Mouse (Mus musculus): ENCODE measurements around the gene Slc25a34. TPM values are rescaled to one million over a fixed set of nuclear protein-coding genes. Genes with fewer than 3 reads are reported as not detected.

The Slc25a34 gene
- polyA plus RNA-seq, 1 experiment: 25.3 TPM

GRCm38 (mm10) chr4:141635991-141636390 lies 12.4 kb upstream of the Slc25a34 start:
- no peak for TF ChIP-seq POLR2A (IDR thresholded peaks at IDR 0.05; ENCODE audit: low read depth, low read length)
- no peak for TF ChIP-seq CTCF (IDR thresholded peaks at IDR 0.05; ENCODE audit: extremely low read depth, insufficient read length, insufficient replicate concordance, low read depth, low read length)
- no peak overlapping the region for H3K27ac ChIP-seq (ENCODE audit: insufficient read depth, low read depth, low read length)
- H3K4me1 ChIP-seq (ENCODE audit: control insufficient read depth, insufficient read depth, insufficient read length, low read length): no peaks in the 10 kb centered on the region
- H3K27me3 ChIP-seq (ENCODE audit: control insufficient read depth, insufficient read depth, low read length): no peaks in the 10 kb centered on the region
- 90% methylated on average over 9 of the region's 9 CpGs for WGBS
- no peak overlapping the region for H3K4me3 ChIP-seq (ENCODE audit: low read depth, low read length)
- H3K36me3 ChIP-seq (ENCODE audit: control insufficient read depth, insufficient read depth, low read length): peaks cover 31% of the 10 kb centered on the region

GRCm38 (mm10) chr4:141632111-141632873 lies 8.7 kb upstream of the Slc25a34 start:
- peaks cover 39% of the 10 kb centered on the region for H3K36me3 ChIP-seq (ENCODE audit: control insufficient read depth, insufficient read depth, low read length)
- WGBS: 90% methylated on average over 21 of the region's 21 CpGs
- H3K4me1 ChIP-seq (ENCODE audit: control insufficient read depth, insufficient read depth, insufficient read length, low read length): no peaks in the 10 kb centered on the region
- TF ChIP-seq POLR2A (IDR thresholded peaks at IDR 0.05; ENCODE audit: low read depth, low read length): no peak
- no peak for TF ChIP-seq CTCF (IDR thresholded peaks at IDR 0.05; ENCODE audit: extremely low read depth, insufficient read length, insufficient replicate concordance, low read depth, low read length)
- H3K4me3 ChIP-seq (ENCODE audit: low read depth, low read length): no peak overlapping the region
- H3K27me3 ChIP-seq (ENCODE audit: control insufficient read depth, insufficient read depth, low read length): no peaks in the 10 kb centered on the region
- H3K27ac ChIP-seq (ENCODE audit: insufficient read depth, low read depth, low read length): no peak overlapping the region

- H3K4me3 ChIP-seq (ENCODE audit: low read depth, low read length): no peak overlapping the region
- TF ChIP-seq POLR2A (IDR thresholded peaks at IDR 0.05; ENCODE audit: low read depth, low read length): no peak
- no peaks in the 10 kb centered on the region for H3K27me3 ChIP-seq (ENCODE audit: control insufficient read depth, insufficient read depth, low read length)
- H3K27ac ChIP-seq (ENCODE audit: insufficient read depth, low read depth, low read length): no peak overlapping the region
- WGBS: 97% methylated on average over 20 of the region's 20 CpGs
- peaks cover 37% of the 10 kb centered on the region for H3K36me3 ChIP-seq (ENCODE audit: control insufficient read depth, insufficient read depth, low read length)
- H3K4me1 ChIP-seq (ENCODE audit: control insufficient read depth, insufficient read depth, insufficient read length, low read length): no peaks in the 10 kb centered on the region
Measured at GRCm38 (mm10) chr4:141631250-141631649, 7.6 kb upstream of the Slc25a34 start.

GRCm38 (mm10) chr4:141630021-141630420 lies 6.4 kb upstream of the Slc25a34 start:
- H3K27ac ChIP-seq (ENCODE audit: insufficient read depth, low read depth, low read length): no peak overlapping the region
- no peak for TF ChIP-seq CTCF (IDR thresholded peaks at IDR 0.05; ENCODE audit: extremely low read depth, insufficient read length, insufficient replicate concordance, low read depth, low read length)
- no peak for TF ChIP-seq POLR2A (IDR thresholded peaks at IDR 0.05; ENCODE audit: low read depth, low read length)
- H3K4me1 ChIP-seq (ENCODE audit: control insufficient read depth, insufficient read depth, insufficient read length, low read length): no peaks in the 10 kb centered on the region
- H3K27me3 ChIP-seq (ENCODE audit: control insufficient read depth, insufficient read depth, low read length): no peaks in the 10 kb centered on the region
- no peak overlapping the region for H3K4me3 ChIP-seq (ENCODE audit: low read depth, low read length)
- peaks cover 37% of the 10 kb centered on the region for H3K36me3 ChIP-seq (ENCODE audit: control insufficient read depth, insufficient read depth, low read length)
- 90% methylated on average over 11 of the region's 11 CpGs for WGBS

DNA sequence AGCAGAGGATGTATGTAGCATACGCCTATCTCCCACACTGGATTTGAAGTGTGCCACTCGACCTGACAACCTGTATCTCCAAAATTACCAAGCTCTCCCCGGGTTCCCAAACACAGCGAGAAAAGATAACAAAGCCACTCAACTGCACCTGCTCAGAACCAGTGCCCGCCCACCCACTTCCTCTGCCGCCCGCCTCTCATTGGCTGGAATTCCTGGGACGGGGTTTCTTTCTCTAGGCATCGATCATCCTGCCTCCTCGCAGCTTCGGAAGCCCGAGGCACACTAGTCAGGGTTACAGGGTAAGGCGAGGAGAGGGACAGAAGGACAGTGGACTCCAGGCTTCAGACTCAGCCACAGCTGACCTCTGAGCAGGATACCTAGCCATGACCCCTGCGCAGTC lies 5.0 kb upstream of the Slc25a34 start:
- Histone ChIP-seq H3K4me3 (ENCODE audit: low read depth, low read length) (no peak overlapping the region), H3K36me3 (ENCODE audit: control insufficient read depth, insufficient read depth, low read length) (peaks cover 34% of the 10 kb centered on the region), H3K27ac (ENCODE audit: insufficient read depth, low read depth, low read length) (no peak overlapping the region), H3K4me1 (ENCODE audit: control insufficient read depth, insufficient read depth, insufficient read length, low read length) (peaks cover 8% of the 10 kb centered on the region), H3K27me3 (ENCODE audit: control insufficient read depth, insufficient read depth, low read length) (no peaks in the 10 kb centered on the region)
- no peak for TF ChIP-seq POLR2A (IDR thresholded peaks at IDR 0.05; ENCODE audit: low read depth, low read length)
- no peak for TF ChIP-seq CTCF (IDR thresholded peaks at IDR 0.05; ENCODE audit: extremely low read depth, insufficient read length, insufficient replicate concordance, low read depth, low read length)
- WGBS: 85% methylated on average over 14 of the region's 14 CpGs

DNA sequence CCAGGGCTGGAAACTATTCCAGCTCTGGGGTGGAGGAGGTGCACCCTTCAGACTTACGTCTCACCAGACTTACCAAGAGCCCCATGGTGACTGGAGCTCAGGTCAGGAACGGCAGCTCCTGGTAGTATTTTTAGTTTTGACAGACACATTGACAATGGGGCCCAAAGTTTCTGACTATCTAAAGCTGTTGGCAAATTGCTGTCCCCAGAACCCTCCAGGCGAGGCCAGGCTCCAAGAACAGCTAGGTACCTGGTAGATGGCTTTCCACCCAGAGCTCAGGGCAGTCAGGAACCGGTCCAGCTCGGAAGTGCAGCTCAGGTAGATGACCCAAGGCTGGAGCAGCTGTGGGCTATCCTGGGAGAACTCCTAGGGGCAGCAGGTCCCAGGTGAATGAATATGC lies 3.9 kb upstream of the Slc25a34 start:
- Histone ChIP-seq H3K27me3 (ENCODE audit: control insufficient read depth, insufficient read depth, low read length) (no peaks in the 10 kb centered on the region), H3K4me3 (ENCODE audit: low read depth, low read length) (no peak overlapping the region), H3K4me1 (ENCODE audit: control insufficient read depth, insufficient read depth, insufficient read length, low read length) (peaks cover 14% of the 10 kb centered on the region), H3K36me3 (ENCODE audit: control insufficient read depth, insufficient read depth, low read length) (peaks cover 32% of the 10 kb centered on the region), H3K27ac (ENCODE audit: insufficient read depth, low read depth, low read length) (no peak overlapping the region)
- 92% methylated on average over 5 of the region's 5 CpGs for WGBS
- no peak for TF ChIP-seq CTCF (IDR thresholded peaks at IDR 0.05; ENCODE audit: extremely low read depth, insufficient read length, insufficient replicate concordance, low read depth, low read length)
- no peak for TF ChIP-seq POLR2A (IDR thresholded peaks at IDR 0.05; ENCODE audit: low read depth, low read length)

DNA sequence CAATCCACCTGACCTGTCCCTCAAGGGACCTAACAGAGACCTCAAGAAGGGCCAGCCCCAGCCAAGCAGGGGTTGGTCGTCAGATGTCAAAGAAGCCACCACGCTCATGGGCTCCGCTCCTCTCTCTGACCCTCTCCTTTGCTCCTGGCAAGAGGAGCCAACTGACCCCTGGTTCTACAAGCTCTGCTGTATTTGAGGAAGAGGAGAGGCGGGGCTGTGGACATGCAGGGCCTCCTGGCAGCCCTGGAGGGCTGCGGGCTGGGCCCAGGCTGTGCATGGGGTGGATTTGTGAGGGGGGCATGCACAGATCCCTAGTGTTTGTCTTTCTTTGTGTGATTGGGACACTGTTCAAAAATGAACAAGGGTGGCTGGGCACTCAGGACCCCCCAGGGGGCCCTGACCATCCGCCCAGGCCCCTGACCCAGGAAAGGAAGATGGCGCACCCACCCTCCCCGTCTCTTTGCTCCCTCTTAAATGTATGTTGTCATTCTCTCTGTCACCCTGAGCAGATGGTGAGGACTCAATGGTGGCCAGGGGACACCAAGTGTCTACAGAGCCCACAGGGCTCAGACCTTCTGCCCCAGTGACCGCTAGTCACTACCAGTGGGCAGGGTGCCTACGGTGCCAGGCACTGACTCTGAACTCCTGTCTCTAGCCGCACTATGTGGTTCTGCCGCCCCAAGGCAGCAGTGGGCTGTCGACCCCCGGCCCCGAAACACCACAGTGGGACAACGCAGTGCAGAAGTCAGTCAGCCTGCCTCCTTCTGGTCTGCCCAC lies 2.3 kb upstream of the Slc25a34 start:
- peaks cover 17% of the 10 kb centered on the region for H3K36me3 ChIP-seq (ENCODE audit: control insufficient read depth, insufficient read depth, low read length)
- H3K4me3 ChIP-seq (ENCODE audit: low read depth, low read length): no peak overlapping the region
- TF ChIP-seq POLR2A (IDR thresholded peaks at IDR 0.05; ENCODE audit: low read depth, low read length): no peak
- no peak for TF ChIP-seq CTCF (IDR thresholded peaks at IDR 0.05; ENCODE audit: extremely low read depth, insufficient read length, insufficient replicate concordance, low read depth, low read length)
- WGBS: 92% methylated on average over 16 of the region's 16 CpGs
- no peak overlapping the region for H3K27ac ChIP-seq (ENCODE audit: insufficient read depth, low read depth, low read length)
- H3K4me1 ChIP-seq (ENCODE audit: control insufficient read depth, insufficient read depth, insufficient read length, low read length): peaks cover 17% of the 10 kb centered on the region
- H3K27me3 ChIP-seq (ENCODE audit: control insufficient read depth, insufficient read depth, low read length): no peaks in the 10 kb centered on the region

Data from small intestine, adult 2 months (tissue).